Mouse (Mus musculus) stomach, postnatal 0 days (tissue): ENCODE measurements around the gene Igf1.

Source experiments
- CTCF ChIP-seq: IDR thresholded peaks from 2 replicates; pipeline ENCODE4 v1.5.1; 2016; ENCODE audit warnings: antibody characterized with exemption, low read depth, mild to moderate bottlenecking, moderate library complexity
- EP300 ChIP-seq: optimal IDR thresholded peaks from 2 replicates; pipeline ENCODE3; 2016; ENCODE audit warnings: antibody characterized with exemption

- no peak for TF ChIP-seq CTCF
- no peak for TF ChIP-seq EP300
Observed at GRCm38 (mm10) chr10:87844917-87845552, 13.0 kb upstream of the Igf1 start.
